Mouse (Mus musculus): Measurements from ENCODE around the gene Zfp423.

Zfp423 gene

DNA sequence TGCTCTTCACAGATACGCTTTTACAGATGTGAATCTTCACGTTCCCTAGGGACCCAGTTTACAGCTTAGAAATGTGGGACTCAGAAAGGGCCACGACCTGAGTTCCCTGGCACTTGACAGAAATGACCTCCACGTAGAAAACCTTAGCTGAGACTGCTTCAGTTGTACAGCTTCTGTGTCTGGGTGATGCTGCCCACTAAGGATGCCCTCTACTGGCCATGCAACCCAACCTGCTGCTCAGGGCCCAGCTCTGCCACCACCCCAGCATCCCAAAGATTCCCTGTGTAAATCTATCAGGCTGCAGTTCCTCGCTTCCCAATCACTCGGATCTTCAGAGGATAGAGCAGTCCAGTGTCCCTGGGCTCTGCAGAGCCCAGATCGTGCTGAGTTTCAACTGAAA is 163.2 kb downstream of the Zfp423 start:
- Histone ChIP-seq H3K4me3 (replicated peaks; ENCODE audit: low read length) (no peak overlapping the region), H3K4me1 (replicated peaks; ENCODE audit: low read depth, low read length) (no peaks in the 10 kb centered on the region; the same call in 1 of the 2 replicates), H3K27me3 (ENCODE audit: insufficient read depth, low read length) (no peaks in the 10 kb centered on the region), H3K36me3 (ENCODE audit: insufficient read depth, low read length) (peaks cover 8% of the 10 kb centered on the region), H3K9me3 (ENCODE audit: low read length) (peaks cover 7% of the 10 kb centered on the region; the same call in 1 of the 2 replicates)
- no peak for TF ChIP-seq CTCF (conservative IDR thresholded peaks at IDR 0.05; ENCODE audit: low read length)
- no peak for TF ChIP-seq POU5F1 (IDR thresholded peaks at IDR 0.05; ENCODE audit: borderline replicate concordance, low read length)
- TF ChIP-seq NANOG (IDR thresholded peaks at IDR 0.05; ENCODE audit: borderline replicate concordance, low read length), result no peak

DNA sequence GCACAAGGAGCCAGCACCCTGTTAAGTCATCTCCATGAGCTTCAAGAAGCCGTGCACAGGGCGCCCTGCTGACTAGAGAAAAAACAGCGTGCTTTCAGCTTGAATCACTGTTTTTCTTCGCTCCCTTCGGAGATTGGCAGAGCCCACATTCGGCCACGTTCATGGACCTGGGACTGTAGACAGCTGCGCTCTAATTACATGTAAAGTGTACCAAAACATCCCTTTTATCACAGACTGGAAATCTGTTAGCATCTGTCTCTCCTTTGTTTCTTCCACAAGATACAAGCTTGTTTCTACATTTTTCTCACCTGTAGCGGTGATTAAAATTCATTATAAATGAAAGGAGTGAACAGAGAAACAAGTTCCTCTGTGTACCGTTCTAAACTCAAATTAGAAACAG is 164.8 kb downstream of the Zfp423 start:
- Histone ChIP-seq H3K27me3 (ENCODE audit: insufficient read depth, low read length) (no peaks in the 10 kb centered on the region), H3K9me3 (ENCODE audit: low read length) (peaks cover 9% of the 10 kb centered on the region; the same call in 1 of the 2 replicates), H3K36me3 (ENCODE audit: insufficient read depth, low read length) (peaks cover 8% of the 10 kb centered on the region), H3K4me3 (replicated peaks; ENCODE audit: low read length) (no peak overlapping the region), H3K4me1 (replicated peaks; ENCODE audit: low read depth, low read length) (peaks cover 7% of the 10 kb centered on the region; the same call in 1 of the 2 replicates)
- TF ChIP-seq POU5F1 (IDR thresholded peaks at IDR 0.05; ENCODE audit: borderline replicate concordance, low read length) (no peak), CTCF (conservative IDR thresholded peaks at IDR 0.05; ENCODE audit: low read length) (no peak)

DNA sequence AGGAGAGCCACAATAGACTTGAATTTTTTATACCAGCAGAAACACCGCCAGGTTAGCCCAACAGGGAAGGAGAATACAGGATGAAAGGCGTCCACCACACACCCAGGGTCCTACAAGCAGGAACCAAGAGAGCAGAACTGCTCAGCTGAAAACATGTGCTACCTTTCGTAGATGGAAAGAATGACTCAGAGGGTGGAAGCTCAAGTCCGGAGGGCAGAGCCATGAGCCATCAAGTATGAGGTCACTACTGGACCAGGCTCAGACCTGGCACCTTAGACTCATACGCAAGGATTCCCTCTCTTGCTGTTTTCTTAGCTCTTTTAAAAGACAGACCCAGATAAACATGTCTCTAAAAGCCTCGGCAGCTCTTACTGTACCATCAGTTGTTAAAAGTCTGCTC is 168.3 kb downstream of the Zfp423 start:
- Histone ChIP-seq H3K27me3 (ENCODE audit: insufficient read depth, low read length) (no peaks in the 10 kb centered on the region), H3K4me3 (replicated peaks; ENCODE audit: low read length) (no peak overlapping the region), H3K36me3 (ENCODE audit: insufficient read depth, low read length) (no peaks in the 10 kb centered on the region), H3K4me1 (replicated peaks; ENCODE audit: low read depth, low read length) (peaks cover 28% of the 10 kb centered on the region), H3K9me3 (ENCODE audit: low read length) (peaks cover 9% of the 10 kb centered on the region; the same call in 1 of the 2 replicates)
- TF ChIP-seq NANOG (IDR thresholded peaks at IDR 0.05; ENCODE audit: borderline replicate concordance, low read length) (no peak), POU5F1 (IDR thresholded peaks at IDR 0.05; ENCODE audit: borderline replicate concordance, low read length) (no peak), CTCF (conservative IDR thresholded peaks at IDR 0.05; ENCODE audit: low read length) (no peak)

DNA sequence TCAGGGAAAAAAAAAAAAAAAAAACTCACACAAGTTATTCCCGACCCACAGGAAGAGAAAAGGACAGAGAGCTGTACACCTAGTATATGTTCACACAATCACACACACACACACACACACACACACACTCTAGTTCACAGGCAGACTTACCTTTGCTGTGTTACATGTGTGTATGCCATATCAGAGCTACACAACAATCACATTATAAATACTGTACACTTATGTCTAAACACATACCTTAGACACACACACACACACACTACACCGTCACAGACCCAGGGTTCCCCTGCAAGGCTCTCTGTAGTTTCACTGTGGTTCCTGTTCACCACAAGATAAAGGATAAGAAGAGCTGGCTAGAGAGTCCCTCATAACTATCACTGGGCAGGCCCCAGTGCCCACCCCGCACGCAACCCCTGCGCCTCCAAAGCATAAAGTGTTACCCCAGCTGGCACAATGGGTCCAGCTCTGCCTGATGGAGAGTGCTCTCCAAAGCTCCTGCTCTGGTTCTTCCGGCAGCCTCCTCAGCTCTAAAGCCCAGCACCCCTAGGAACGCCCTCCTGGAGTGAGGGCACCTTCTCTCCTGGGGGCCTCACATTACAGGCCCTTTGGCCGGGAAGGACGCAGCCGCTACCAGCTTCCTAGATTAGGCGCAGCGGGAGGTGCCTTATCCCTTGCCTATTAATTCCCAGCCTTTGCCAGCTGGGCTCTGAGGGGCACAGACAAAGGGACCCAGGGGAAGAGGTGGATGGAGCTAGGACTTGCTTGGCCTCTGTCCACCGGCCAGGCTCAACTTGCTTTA is 174.6 kb downstream of the Zfp423 start:
- TF ChIP-seq CTCF (conservative IDR thresholded peaks at IDR 0.05; ENCODE audit: low read length) (no peak), POU5F1 (IDR thresholded peaks at IDR 0.05; ENCODE audit: borderline replicate concordance, low read length) (no peak), NANOG (IDR thresholded peaks at IDR 0.05; ENCODE audit: borderline replicate concordance, low read length) (no peak)
- H3K4me1 ChIP-seq (replicated peaks; ENCODE audit: low read depth, low read length), result peaks cover 80% of the 10 kb centered on the region
- no peaks in the 10 kb centered on the region for H3K9me3 ChIP-seq (ENCODE audit: low read length)
- peaks cover 39% of the 10 kb centered on the region for H3K27me3 ChIP-seq (ENCODE audit: insufficient read depth, low read length)
- peaks cover 31% of the 10 kb centered on the region for H3K36me3 ChIP-seq (ENCODE audit: insufficient read depth, low read length)
- H3K4me3 ChIP-seq (replicated peaks; ENCODE audit: low read length), result no peak overlapping the region

DNA sequence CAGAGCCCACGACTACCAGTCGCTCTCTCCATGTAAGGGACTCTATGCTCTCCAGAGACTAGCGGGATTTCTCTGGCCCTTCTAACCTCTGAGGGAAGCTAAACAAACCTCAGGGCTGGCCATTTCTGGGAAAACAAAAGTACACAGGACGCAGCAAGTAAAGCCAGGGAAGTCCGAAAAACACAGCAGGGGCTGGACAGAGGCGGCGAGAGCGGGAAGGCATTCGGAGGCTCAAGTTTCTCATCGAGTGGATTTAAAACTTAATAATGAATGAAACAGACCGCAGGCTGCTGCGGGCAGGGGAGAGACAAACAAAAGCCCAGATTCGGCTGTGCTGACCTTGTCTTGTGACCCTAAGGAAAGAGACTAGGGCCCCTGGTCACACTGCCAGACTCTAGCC is 175.2 kb downstream of the Zfp423 start:
- H3K27me3 ChIP-seq (ENCODE audit: insufficient read depth, low read length), result peaks cover 39% of the 10 kb centered on the region
- H3K36me3 ChIP-seq (ENCODE audit: insufficient read depth, low read length), result peaks cover 37% of the 10 kb centered on the region
- peaks cover 80% of the 10 kb centered on the region for H3K4me1 ChIP-seq (replicated peaks; ENCODE audit: low read depth, low read length)
- no peak for TF ChIP-seq CTCF (conservative IDR thresholded peaks at IDR 0.05; ENCODE audit: low read length)
- TF ChIP-seq POU5F1 (IDR thresholded peaks at IDR 0.05; ENCODE audit: borderline replicate concordance, low read length), result no peak
- no peak for TF ChIP-seq NANOG (IDR thresholded peaks at IDR 0.05; ENCODE audit: borderline replicate concordance, low read length)
- H3K9me3 ChIP-seq (ENCODE audit: low read length), result no peaks in the 10 kb centered on the region
- 0 out of 2 replicates have a peak overlapping the region, but pooled peaks have one; percentile 17 for H3K4me3 ChIP-seq (replicated peaks; ENCODE audit: low read length)

DNA sequence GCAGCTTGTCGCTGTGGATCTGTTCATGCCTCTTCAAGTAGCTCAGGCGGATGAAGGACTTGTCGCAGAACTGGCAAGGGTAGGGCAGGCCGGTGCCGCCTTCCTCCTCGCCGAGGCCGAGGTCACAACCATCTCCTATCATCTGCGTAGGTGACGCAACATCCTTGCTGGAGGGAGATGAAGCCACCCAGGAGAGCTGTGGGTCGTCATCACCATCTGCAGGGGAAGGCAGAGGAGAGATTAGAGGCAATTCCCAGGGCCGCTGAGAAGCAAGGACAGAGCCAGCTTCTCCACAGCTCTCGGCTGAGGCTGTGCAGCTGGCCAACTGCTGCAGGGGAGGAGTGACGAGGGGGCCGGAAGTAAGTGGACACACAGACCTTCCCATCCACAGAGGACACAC is 176.2 kb downstream of the Zfp423 start:
- no peak for TF ChIP-seq NANOG (IDR thresholded peaks at IDR 0.05; ENCODE audit: borderline replicate concordance, low read length)
- TF ChIP-seq CTCF (conservative IDR thresholded peaks at IDR 0.05; ENCODE audit: low read length), result no peak
- TF ChIP-seq POU5F1 (IDR thresholded peaks at IDR 0.05; ENCODE audit: borderline replicate concordance, low read length), result no peak
- H3K36me3 ChIP-seq (ENCODE audit: insufficient read depth, low read length), result peaks cover 47% of the 10 kb centered on the region
- no peaks in the 10 kb centered on the region for H3K9me3 ChIP-seq (ENCODE audit: low read length)
- H3K4me3 ChIP-seq (replicated peaks; ENCODE audit: low read length), result peak overlapping the region; percentile 39
- H3K27me3 ChIP-seq (ENCODE audit: insufficient read depth, low read length), result peaks cover 42% of the 10 kb centered on the region
- peaks cover 77% of the 10 kb centered on the region for H3K4me1 ChIP-seq (replicated peaks; ENCODE audit: low read depth, low read length)

DNA sequence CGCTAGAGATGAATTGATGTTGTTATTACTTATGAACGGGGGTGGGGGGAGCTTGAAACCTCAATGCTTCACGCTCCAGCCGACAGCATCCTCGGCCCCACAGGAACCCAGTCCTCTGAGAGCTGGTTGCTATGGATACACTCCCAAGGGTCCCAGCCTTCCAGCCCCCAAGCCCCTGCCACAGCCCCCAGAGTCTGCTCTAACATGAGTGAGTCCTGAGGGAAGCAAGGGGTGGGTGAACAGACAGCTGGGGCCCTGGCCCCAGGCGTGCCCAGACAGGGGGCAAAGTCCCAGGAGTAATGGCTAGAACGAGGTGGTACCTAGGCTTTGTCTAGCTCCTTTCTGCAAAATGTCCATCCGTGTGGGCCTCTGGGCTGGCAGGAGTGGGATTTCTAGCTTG is 181.8 kb downstream of the Zfp423 start:
- no peak for TF ChIP-seq POU5F1 (IDR thresholded peaks at IDR 0.05; ENCODE audit: borderline replicate concordance, low read length)
- TF ChIP-seq CTCF (conservative IDR thresholded peaks at IDR 0.05; ENCODE audit: low read length), result no peak
- TF ChIP-seq NANOG (IDR thresholded peaks at IDR 0.05; ENCODE audit: borderline replicate concordance, low read length), result no peak
- Histone ChIP-seq H3K4me3 (replicated peaks; ENCODE audit: low read length) (no peak overlapping the region), H3K4me1 (replicated peaks; ENCODE audit: low read depth, low read length) (peaks cover 32% of the 10 kb centered on the region)

DNA sequence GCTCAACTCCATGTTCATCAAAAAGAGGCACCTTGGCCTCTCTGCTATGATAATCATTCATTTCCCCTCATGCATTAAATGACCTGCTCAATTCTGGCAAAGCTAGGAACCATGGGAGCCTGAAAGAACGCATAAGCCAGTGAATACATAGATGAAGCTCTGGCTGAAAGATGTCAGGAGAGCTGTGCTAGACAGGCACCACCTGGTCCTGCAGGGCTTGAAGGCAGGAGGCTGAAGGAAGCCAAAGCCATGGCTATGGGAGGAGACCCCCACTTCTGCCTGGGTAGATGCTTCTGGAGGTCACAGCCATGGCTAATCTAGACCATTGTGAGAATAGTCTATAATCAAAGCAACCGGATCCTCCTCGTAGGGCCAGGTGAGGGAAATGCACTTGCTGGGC is 183.5 kb downstream of the Zfp423 start:
- TF ChIP-seq NANOG (IDR thresholded peaks at IDR 0.05; ENCODE audit: borderline replicate concordance, low read length), result no peak
- no peak for TF ChIP-seq CTCF (conservative IDR thresholded peaks at IDR 0.05; ENCODE audit: low read length)
- no peak for TF ChIP-seq POU5F1 (IDR thresholded peaks at IDR 0.05; ENCODE audit: borderline replicate concordance, low read length)
- H3K27me3 ChIP-seq (ENCODE audit: insufficient read depth, low read length), result peaks cover 12% of the 10 kb centered on the region
- H3K4me3 ChIP-seq (replicated peaks; ENCODE audit: low read length), result no peak overlapping the region
- H3K9me3 ChIP-seq (ENCODE audit: low read length), result no peaks in the 10 kb centered on the region
- peaks cover 75% of the 10 kb centered on the region for H3K36me3 ChIP-seq (ENCODE audit: insufficient read depth, low read length)
- peaks cover 17% of the 10 kb centered on the region for H3K4me1 ChIP-seq (replicated peaks; ENCODE audit: low read depth, low read length)

More for the DNA sequence above, 181.8 kb downstream of the Zfp423 start:
- H3K27me3 ChIP-seq (ENCODE audit: insufficient read depth, low read length), result peaks cover 29% of the 10 kb centered on the region
- no peaks in the 10 kb centered on the region for H3K9me3 ChIP-seq (ENCODE audit: low read length)
- peaks cover 79% of the 10 kb centered on the region for H3K36me3 ChIP-seq (ENCODE audit: insufficient read depth, low read length)
